Mouse (Mus musculus) midbrain, embryonic 11.5 days (tissue): ENCODE results near the gene Fat3. TPM values are rescaled to one million over a fixed set of nuclear protein-coding genes. Genes with fewer than 3 reads are reported as not detected.

Source experiments
- ATAC-seq: fragments of 200-750 bp; cut with Nextera tagmentation; 2 replicates; pipeline ENCODE4 v1.8.0; 2017; ENCODE audit warnings: moderate TSS enrichment, moderate library complexity; ENCODE audit not compliant: low FRiP score
- DNase-seq: peaks from one replicate; pipeline ENCODE4 v3.0.0; 2015; ENCODE audit warnings: low spot score; ENCODE audit errors: missing footprints
- H3K27ac ChIP-seq: fragments of 300-500 bp; sonication (generic); 2 replicates; pipeline ENCODE4 v1.5.1; 2014; ENCODE audit warnings: low read depth, low read length
- H3K27me3 ChIP-seq: fragments of 300-500 bp; sonication (generic); 2 replicates; pipeline ENCODE4 v1.6.1; 2014; ENCODE audit warnings: mild to moderate bottlenecking, low read length, moderate library complexity, mixed read lengths; ENCODE audit not compliant: control insufficient read depth, insufficient read depth
- H3K36me3 ChIP-seq: fragments of 300-500 bp; sonication (generic); 2 replicates; pipeline ENCODE4 v1.6.1; 2014; ENCODE audit warnings: mild to moderate bottlenecking, low read length, moderate library complexity, mixed read lengths; ENCODE audit not compliant: control insufficient read depth, insufficient read depth
- H3K4me1 ChIP-seq: fragments of 300-500 bp; sonication (generic); 2 replicates; pipeline ENCODE4 v1.6.1; 2014; ENCODE audit warnings: low read length; ENCODE audit not compliant: control insufficient read depth, insufficient read depth
- H3K4me2 ChIP-seq: fragments of 300-500 bp; sonication (generic); 2 replicates; pipeline ENCODE4 v1.6.1; 2014; ENCODE audit warnings: mild to moderate bottlenecking, moderate library complexity
- H3K4me3 ChIP-seq: fragments of 300-500 bp; sonication (generic); 2 replicates; pipeline ENCODE4 v1.5.1; 2014; ENCODE audit warnings: low read depth, low read length
- H3K9ac ChIP-seq: fragments of 300-500 bp; sonication (generic); 2 replicates; pipeline ENCODE4 v1.6.1; 2014; ENCODE audit warnings: low read length
- H3K9me3 ChIP-seq: fragments of 300-500 bp; sonication (generic); 2 replicates; pipeline ENCODE4 v1.6.1; 2016; ENCODE audit warnings: low read length; ENCODE audit not compliant: control insufficient read depth
- WGBS: fragments of 180-500 bp; shearing (Covaris S2); extraction: QIAGEN DNeasy Blood & Tissue Kit; methylation state at CpG from one replicate; pipeline ENCODE4 v1.1.7; 2014; 5-methylcytosine and 5-hydroxymethylcytosine counted together
- polyA plus RNA-seq: library from polyadenylated mRNA; unstranded; fragments of >200 nt; fragmentation: Nextera tagmentation; extraction: Ambion mirVana; gene quantifications from 2 replicates; pipeline ENCODE4 v1.2.1, GENCODE M21; 2014

Gene Fat3
- polyA plus RNA-seq, 1 experiment from 2014 or later = 13.5 TPM

DNA sequence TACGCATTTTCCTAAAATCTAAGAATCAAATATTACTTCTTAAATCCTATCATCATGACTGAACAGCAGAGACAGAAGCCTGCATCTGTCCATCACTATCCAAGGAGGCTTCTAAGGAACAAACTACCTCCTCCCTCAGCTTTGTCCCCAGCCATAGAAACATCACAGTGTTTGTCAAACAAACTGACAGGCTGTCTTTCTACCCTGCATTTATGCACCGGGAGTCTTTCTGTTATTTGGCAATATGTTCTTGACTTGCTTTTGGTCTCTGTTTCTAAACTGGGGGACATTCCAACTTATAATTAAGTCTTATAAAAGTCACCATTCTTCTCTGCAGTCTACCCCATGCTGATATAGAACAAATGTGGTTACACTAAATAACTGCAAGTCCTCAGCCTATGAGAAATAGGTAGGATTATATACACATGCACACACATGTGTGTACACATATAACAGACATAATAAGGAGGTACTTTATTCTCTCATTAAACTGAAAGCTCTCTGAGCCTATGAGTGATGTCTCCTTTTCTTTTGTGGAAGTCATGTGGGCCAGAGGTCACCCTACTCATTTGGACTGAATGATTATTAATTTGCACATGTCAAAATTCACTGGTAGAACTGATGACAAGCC lies 244.4 kb downstream of the Fat3 start:
- no peak overlapping the region for H3K27ac ChIP-seq
- H3K27me3 ChIP-seq = no peaks in the 10 kb centered on the region
- H3K9ac ChIP-seq = no peak overlapping the region
- H3K4me3 ChIP-seq = no peak overlapping the region
- 79% methylated on average over 2 of the region's 2 CpGs for WGBS
- no peaks in the 10 kb centered on the region for H3K9me3 ChIP-seq
- ATAC-seq (no peak), DNase-seq (no peak)
- no peaks in the 10 kb centered on the region for H3K36me3 ChIP-seq
- H3K4me2 ChIP-seq = no peak overlapping the region
- H3K4me1 ChIP-seq = peaks cover 6% of the 10 kb centered on the region

DNA sequence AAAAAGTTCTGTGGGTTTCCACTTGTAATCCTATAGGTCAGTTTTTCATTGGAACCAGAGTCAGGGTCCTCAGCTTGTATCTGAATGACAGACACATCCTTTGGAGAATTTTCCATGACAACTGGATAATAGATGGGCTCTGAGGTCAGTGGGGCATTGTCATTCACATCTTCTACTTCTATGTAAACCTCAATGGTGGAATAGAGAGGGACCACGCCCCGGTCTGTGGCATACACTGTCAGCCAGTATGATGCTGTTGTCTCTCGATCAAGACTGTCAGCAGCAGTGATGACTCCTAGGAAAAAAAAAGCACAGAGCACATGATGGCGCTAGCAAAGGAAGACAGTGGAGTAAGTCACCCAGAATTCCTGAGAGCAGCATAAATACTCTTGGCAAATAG lies 254.3 kb downstream of the Fat3 start:
- Histone ChIP-seq H3K4me3 (no peak overlapping the region), H3K9ac (no peak overlapping the region), H3K27ac (no peak overlapping the region), H3K4me2 (no peak overlapping the region), H3K36me3 (no peaks in the 10 kb centered on the region), H3K27me3 (no peaks in the 10 kb centered on the region), H3K9me3 (no peaks in the 10 kb centered on the region), H3K4me1 (no peaks in the 10 kb centered on the region)
- ATAC-seq (no peak), DNase-seq (no peak)
- 77% methylated on average over 4 of the region's 4 CpGs for WGBS

- ATAC-seq (peak; percentile 91), DNase-seq (peak; percentile 87)
- peak overlapping the region; percentile 49 for H3K27ac ChIP-seq
- no peak overlapping the region for H3K4me3 ChIP-seq
- H3K4me2 ChIP-seq = 0 out of 2 replicates have a peak overlapping the region, but pooled peaks have one; percentile 3
- WGBS = 39% methylated on average over 4 of the region's 4 CpGs
- H3K27me3 ChIP-seq = no peaks in the 10 kb centered on the region
- H3K9me3 ChIP-seq = no peaks in the 10 kb centered on the region
- H3K4me1 ChIP-seq = peaks cover 20% of the 10 kb centered on the region
- H3K36me3 ChIP-seq = no peaks in the 10 kb centered on the region
- H3K9ac ChIP-seq = no peak overlapping the region
Measured at GRCm38 (mm10) chr9:16231575-16231974, 269.5 kb downstream of the Fat3 start.

- no peak overlapping the region for H3K4me2 ChIP-seq
Measured at GRCm38 (mm10) chr9:16228919-16229318, 272.2 kb downstream of the Fat3 start.

GRCm38 (mm10) chr9:16227398-16227797 lies 273.7 kb downstream of the Fat3 start:
- H3K4me2 ChIP-seq = no peak overlapping the region
- no peak overlapping the region for H3K4me3 ChIP-seq
- WGBS = 65% methylated on average over 2 of the region's 2 CpGs
- H3K9ac ChIP-seq = no peak overlapping the region
- H3K27ac ChIP-seq = no peak overlapping the region
- DNase-seq (no peak), ATAC-seq (0 out of 2 replicates have a peak, but pooled peaks have one; percentile 20)
- no peaks in the 10 kb centered on the region for H3K36me3 ChIP-seq
- H3K9me3 ChIP-seq = no peaks in the 10 kb centered on the region
- H3K27me3 ChIP-seq = no peaks in the 10 kb centered on the region
- H3K4me1 ChIP-seq = peaks cover 22% of the 10 kb centered on the region

More at GRCm38 (mm10) chr9:16228919-16229318, 272.2 kb downstream of the Fat3 start:
- no peaks in the 10 kb centered on the region for H3K9me3 ChIP-seq
- ATAC-seq (no peak), DNase-seq (no peak)
- H3K27me3 ChIP-seq = no peaks in the 10 kb centered on the region
- 81% methylated on average over 5 of the region's 5 CpGs for WGBS
- H3K4me1 ChIP-seq = peaks cover 22% of the 10 kb centered on the region
- H3K9ac ChIP-seq = no peak overlapping the region
- H3K4me3 ChIP-seq = no peak overlapping the region
- no peak overlapping the region for H3K27ac ChIP-seq
- no peaks in the 10 kb centered on the region for H3K36me3 ChIP-seq

DNA sequence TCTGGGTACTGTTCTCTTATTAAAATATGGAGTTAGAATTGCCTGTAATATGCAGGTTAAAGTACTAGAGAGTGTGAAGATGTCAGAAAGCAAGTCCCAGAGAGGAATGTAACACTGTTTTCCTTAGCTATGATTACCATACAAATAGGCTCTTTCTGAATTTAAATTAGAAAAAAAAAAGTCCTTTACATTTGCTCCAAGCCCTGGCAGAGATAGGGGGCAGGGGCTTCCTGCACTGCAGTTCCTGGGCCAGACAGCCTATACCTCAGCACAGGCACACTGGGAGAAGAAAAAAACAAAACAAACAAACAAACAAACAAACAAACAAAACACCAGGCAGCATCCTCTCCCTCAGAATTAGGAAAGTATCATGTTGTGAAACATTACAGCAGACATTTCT lies 274.5 kb downstream of the Fat3 start:
- no peak overlapping the region for H3K9ac ChIP-seq
- H3K4me2 ChIP-seq = no peak overlapping the region
- H3K36me3 ChIP-seq = no peaks in the 10 kb centered on the region
- H3K9me3 ChIP-seq = no peaks in the 10 kb centered on the region
- ATAC-seq = peak; percentile 62; the same call in 1 of the 2 replicates
- no peak for DNase-seq
- no peaks in the 10 kb centered on the region for H3K27me3 ChIP-seq
- H3K4me1 ChIP-seq = peaks cover 18% of the 10 kb centered on the region
- 0 out of 2 replicates have a peak overlapping the region, but pooled peaks have one; percentile 11 for H3K27ac ChIP-seq
- H3K4me3 ChIP-seq = no peak overlapping the region

DNA sequence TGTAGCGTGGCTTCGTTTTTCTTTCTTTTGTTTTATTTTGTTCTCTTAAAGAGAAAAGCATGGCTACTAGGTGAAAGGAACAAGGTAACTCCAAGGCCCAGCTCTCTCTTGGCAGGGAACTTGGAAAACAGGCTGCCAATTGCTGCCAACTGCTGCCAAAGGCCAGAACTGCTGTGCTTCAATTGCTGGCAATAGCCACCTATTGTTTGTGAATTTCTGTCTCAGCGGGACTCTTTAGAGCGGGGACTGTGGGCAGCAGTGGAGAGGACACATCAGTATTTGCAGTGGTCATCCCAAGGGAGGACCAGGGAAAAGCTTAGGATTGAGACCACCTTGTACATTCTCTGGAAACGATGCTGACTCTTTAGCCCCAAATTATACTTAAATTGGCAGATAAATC lies 279.2 kb downstream of the Fat3 start:
- Histone ChIP-seq H3K9me3 (no peaks in the 10 kb centered on the region), H3K4me2 (no peak overlapping the region), H3K36me3 (no peaks in the 10 kb centered on the region), H3K4me3 (no peak overlapping the region), H3K9ac (no peak overlapping the region), H3K4me1 (peaks cover 8% of the 10 kb centered on the region; the same call in 1 of the 2 replicates), H3K27me3 (no peaks in the 10 kb centered on the region), H3K27ac (no peak overlapping the region)
- DNase-seq (no peak), ATAC-seq (no peak)
- 57% methylated on average over 5 of the region's 5 CpGs for WGBS

- H3K9me3 ChIP-seq = no peaks in the 10 kb centered on the region
- no peak overlapping the region for H3K4me3 ChIP-seq
- H3K27me3 ChIP-seq = no peaks in the 10 kb centered on the region
- no peak for ATAC-seq
- WGBS = 64% methylated on average over 6 of the region's 6 CpGs
- peak; percentile 80 for DNase-seq
- no peak overlapping the region for H3K27ac ChIP-seq
- peaks cover 12% of the 10 kb centered on the region for H3K4me1 ChIP-seq
- no peak overlapping the region for H3K9ac ChIP-seq
- no peaks in the 10 kb centered on the region for H3K36me3 ChIP-seq
- H3K4me2 ChIP-seq = no peak overlapping the region
Measured at GRCm38 (mm10) chr9:16216235-16216634, 284.9 kb downstream of the Fat3 start.

DNA sequence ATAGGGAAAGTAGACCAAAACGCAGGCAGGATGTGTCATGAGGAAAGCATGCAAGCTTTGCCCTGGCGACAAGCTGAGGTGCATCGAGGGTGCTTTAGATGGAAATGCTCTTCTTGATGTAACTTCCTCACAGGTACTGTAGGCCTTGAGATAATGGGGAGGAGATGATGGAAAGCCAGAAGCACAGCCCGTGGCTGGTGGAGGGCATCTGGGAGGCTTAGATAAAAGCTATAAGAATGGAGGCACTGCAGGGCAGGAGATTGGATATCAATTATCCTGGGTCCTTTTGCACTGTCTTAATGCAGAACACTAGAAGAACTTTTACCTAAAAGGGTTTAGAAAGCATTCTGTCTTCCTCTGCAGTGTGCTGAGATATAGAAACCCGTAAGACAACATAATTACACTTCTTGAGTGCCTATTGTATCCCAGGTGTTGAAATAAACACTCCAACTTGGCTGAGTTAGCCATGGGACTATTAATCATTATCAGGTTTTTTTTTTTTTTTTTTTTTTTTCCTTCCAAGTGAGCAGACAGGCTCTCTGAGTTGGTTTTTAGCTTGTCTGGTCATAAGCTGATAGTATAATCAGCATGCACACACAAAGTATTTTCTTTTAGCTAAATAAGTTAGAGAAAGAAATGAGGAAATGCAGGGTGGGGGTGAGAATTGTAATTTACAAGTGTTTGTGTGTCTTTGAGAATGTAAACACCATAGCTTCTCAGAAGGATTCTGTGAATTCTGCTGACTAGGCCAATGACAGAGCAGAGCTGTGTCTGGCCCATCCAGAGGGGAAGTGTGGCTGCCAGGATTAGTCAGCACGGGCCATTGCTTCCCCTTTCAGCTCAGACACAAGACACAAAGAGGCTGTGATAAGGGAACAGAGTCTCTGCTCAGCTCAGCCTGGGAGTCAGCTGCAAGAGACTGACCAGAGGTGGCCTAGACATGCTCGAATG lies 286.1 kb downstream of the Fat3 start:
- Histone ChIP-seq H3K4me3 (no peak overlapping the region), H3K9me3 (no peaks in the 10 kb centered on the region), H3K9ac (no peak overlapping the region), H3K4me2 (no peak overlapping the region), H3K36me3 (no peaks in the 10 kb centered on the region), H3K27ac (no peak overlapping the region), H3K27me3 (no peaks in the 10 kb centered on the region), H3K4me1 (peaks cover 12% of the 10 kb centered on the region)
- WGBS = 53% methylated on average over 7 of the region's 7 CpGs
- peak; percentile 94 for ATAC-seq
- DNase-seq = no peak
